Mouse (Mus musculus): ENCODE measurements at regions not wholly inside any gene's neighbourhood (a gene's known extent, or its start where the extent isn't known, plus 50 kb on each side); places are given as distances from the start of the nearest gene placed in this dataset.

DNA sequence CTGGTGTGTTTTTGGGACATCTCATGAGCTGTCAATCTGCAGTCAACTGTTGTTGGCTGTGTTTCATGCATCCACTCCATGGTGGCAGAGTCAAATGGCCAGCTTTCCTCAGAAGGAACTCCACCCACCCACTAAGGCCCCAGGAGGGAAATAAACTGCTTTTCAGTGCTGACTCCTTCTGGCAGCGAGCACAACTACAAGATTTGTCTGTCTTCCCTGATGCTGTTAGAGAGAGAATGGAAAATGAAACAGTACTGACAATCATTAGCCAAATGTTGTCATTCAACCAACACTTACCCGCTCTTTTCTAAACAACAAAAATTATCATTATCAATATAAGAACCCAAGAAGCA is 79.3 kb upstream of the Pias1 start:
- TF ChIP-seq GATA1 (IDR thresholded peaks at IDR 0.05; ENCODE audit: borderline replicate concordance, low read length) (no peak), FLI1 (IDR thresholded peaks at IDR 0.05; ENCODE audit: low read length) (no peak)
